Mouse (Mus musculus): ENCODE measurements around the gene Tulp1.

Gene Tulp1

GRCm38 (mm10) chr17:28316476-28316875 is 48.5 kb downstream of the Tulp1 start:
- in situ Hi-C loops (cut with MboI, MseI) = no loop called here

GRCm38 (mm10) chr17:28315611-28316160 is 49.3 kb downstream of the Tulp1 start:
- in situ Hi-C loops (cut with MboI, MseI) = no loop called here

GRCm38 (mm10) chr17:28313880-28314225 is 51.2 kb downstream of the Tulp1 start:
- in situ Hi-C loops (cut with MboI, MseI) = no loop called here

GRCm38 (mm10) chr17:28313212-28313879 is 51.7 kb downstream of the Tulp1 start, which contains the start of gene Fance:
Gene Fance, plus strand, starts transcription at chr17:28313519.
- in situ Hi-C loops (cut with MboI, MseI) = no loop called here

- in situ Hi-C loops (cut with MboI, MseI) = no loop called here
These were observed 52.5 kb downstream of the Tulp1 start for GRCm38 (mm10) chr17:28312232-28313211.

GRCm38 (mm10) chr17:28311366-28312132 is 53.5 kb downstream of the Tulp1 start:
- in situ Hi-C loops (cut with MboI, MseI) = no loop called here

GRCm38 (mm10) chr17:28310831-28311230 is 54.2 kb downstream of the Tulp1 start:
- in situ Hi-C loops (cut with MboI, MseI) = no loop called here

- in situ Hi-C loops (cut with MboI, MseI) = loop anchor here (5.0 kb wide), 1 partner anchor 81 kb away; no protein-coding TSS in a partner anchor
These were observed 56.5 kb downstream of the Tulp1 start for GRCm38 (mm10) chr17:28308297-28309195.

- in situ Hi-C loops (cut with MboI, MseI) = loop anchor here (5.0 kb wide), 1 partner anchor 78 kb away; no protein-coding TSS in a partner anchor
These were observed 59.9 kb downstream of the Tulp1 start for GRCm38 (mm10) chr17:28305172-28305571.

All from T-helper 17 cell (primary cell).